Mouse (Mus musculus) embryonic fibroblast, embryonic 13.5 days (primary cell): ENCODE data around the gene Msi2. TPM values are rescaled to one million over a fixed set of nuclear protein-coding genes. Genes with fewer than 3 reads are reported as not detected.

Source experiments
- H3K27ac ChIP-seq: 2 replicates; pipeline ENCODE4 v1.5.1; 2012; ENCODE audit warnings: low read length, control low read depth, inconsistent platforms; ENCODE audit not compliant: insufficient read depth
- H3K4me1 ChIP-seq: 2 replicates; pipeline ENCODE4 v1.6.1; 2011; ENCODE audit warnings: low read length; ENCODE audit not compliant: control insufficient read depth, insufficient read depth
- H3K4me3 ChIP-seq: 2 replicates; pipeline ENCODE4 v1.5.1; 2011; ENCODE audit warnings: mild to moderate bottlenecking, control low read depth, low read length; ENCODE audit not compliant: insufficient read depth
- CTCF ChIP-seq: IDR thresholded peaks from 2 replicates; pipeline ENCODE4 v1.5.1; 2011; ENCODE audit warnings: mild to moderate bottlenecking, control low read depth, low read length, moderate library complexity, borderline replicate concordance; ENCODE audit not compliant: insufficient read depth
- POLR2A ChIP-seq: IDR thresholded peaks from 2 replicates; pipeline ENCODE4 v1.6.1; 2011; ENCODE audit warnings: low read depth, mild to moderate bottlenecking, control low read depth, low read length, moderate library complexity
- polyA plus RNA-seq: library from polyadenylated mRNA; stranded (reverse); fragments of >200 nt; gene quantifications from 2 replicates; pipeline ENCODE4 v1.2.4, GENCODE M21; 2011; ENCODE audit warnings: low read depth; ENCODE audit not compliant: missing spikeins, insufficient read length

Msi2 gene
- polyA plus RNA-seq, 1 experiment: 44.9 TPM

DNA sequence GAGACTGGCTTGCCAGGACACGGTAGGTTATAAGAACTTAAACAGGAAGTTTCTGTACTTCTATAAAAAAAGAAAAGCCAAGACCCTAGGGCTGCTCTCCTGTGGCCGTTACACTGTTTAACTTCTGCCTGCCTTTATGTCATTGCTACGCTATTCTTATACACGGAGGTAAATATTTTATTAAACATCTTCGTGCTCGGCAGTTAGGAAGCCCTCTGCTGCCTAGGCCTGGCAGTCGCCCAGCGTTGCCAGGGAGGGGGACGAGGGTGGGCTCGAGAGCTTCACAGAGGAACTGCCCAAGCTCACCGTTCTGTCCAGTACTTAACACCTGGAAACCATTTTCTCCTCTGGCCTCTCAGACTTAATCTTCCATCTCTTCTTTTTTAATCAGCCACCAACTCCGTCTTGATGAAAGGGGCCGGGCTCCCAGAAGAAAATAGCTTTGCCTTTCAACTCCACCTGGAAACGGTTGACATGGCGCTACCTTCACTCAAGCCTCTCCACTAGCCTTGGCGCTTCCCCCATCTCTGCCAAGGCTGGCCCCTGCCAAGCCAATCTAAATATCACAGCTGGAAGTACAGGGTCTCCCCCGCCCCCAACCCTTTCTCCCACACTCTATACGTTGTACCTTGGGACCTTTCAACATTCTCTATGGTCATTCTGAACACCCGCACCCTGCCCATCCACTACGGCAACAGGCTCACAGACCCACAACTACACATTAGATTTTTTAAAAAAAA, 9.6 kb upstream of the Msi2 start:
- Histone ChIP-seq H3K4me3 (no peak overlapping the region), H3K27ac (no peak overlapping the region), H3K4me1 (no peaks in the 10 kb centered on the region)
- TF ChIP-seq CTCF (no peak), POLR2A (no peak)

DNA sequence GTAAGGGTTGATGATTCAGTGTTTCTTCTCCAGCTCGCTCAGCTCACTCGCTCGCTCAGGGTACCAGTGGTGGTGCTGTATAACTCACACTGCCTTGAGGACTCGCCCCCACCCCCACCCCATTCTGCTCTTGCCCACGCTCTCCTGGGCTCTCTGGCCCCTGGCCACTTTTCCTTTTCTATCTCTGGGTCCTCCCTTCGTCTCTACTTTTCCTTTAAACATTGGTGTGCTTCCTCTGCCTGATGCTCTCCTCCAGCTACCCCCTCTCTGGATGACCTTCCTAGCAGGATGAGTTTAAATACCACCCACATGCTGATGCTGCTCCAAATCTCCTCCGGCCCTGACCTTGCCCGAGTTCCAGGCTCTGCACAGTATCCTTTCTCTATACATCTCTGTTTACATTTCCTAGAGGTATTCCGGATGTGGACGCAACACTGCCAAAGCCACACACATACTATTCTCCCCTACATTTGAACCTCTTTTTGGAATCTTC, 2.9 kb upstream of the Msi2 start:
- H3K4me3 ChIP-seq: no peak overlapping the region
- no peak for TF ChIP-seq POLR2A
- TF ChIP-seq CTCF: no peak

DNA sequence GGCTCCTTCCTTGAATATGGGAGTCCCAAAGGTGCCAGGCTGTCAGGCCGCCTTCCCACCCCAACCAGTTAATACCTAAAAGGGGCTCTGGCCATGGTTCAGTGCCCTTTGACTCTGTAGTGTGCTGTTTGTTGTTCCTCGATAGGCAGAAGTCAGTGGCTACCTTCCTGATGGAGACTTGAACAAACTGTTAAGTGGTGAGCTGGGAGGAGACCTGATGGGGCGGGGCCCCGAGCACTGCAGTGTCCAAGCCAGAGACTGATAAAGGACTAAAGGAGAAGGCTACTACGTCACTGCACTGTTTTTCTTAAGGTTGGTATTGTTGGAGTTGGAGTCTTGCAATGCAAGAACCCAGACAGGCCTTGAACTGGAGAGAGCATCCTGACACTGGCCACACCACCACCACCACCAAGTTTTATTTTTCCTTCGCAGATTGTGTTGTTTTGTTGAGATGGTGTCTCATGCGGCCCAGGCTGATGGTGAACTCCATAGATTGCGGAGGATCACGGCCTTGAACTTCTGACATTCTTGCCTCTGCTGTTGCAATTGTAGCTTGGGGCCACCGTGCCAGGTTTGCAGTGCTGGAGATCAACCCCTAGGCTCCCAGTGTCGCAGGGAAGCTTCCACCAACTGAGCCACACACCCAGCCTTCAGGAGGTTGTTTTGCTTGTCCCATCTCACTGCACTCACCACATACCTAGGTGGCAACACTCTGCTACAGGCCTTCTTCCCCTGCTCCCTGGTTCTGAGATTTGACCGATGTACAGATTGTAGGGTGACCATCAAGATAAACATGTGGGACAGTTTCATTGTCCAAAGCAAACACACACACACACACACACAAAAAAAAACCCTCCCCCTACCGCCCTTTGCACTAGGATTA, 2.2 kb upstream of the Msi2 start:
- Histone ChIP-seq H3K4me3 (no peak overlapping the region), H3K27ac (no peak overlapping the region), H3K4me1 (no peaks in the 10 kb centered on the region; the same call in 1 of the 2 replicates)
- TF ChIP-seq POLR2A (no peak), CTCF (no peak)

More for the DNA sequence above, 2.9 kb upstream of the Msi2 start:
- Histone ChIP-seq H3K4me1 (no peaks in the 10 kb centered on the region), H3K27ac (no peak overlapping the region)

DNA sequence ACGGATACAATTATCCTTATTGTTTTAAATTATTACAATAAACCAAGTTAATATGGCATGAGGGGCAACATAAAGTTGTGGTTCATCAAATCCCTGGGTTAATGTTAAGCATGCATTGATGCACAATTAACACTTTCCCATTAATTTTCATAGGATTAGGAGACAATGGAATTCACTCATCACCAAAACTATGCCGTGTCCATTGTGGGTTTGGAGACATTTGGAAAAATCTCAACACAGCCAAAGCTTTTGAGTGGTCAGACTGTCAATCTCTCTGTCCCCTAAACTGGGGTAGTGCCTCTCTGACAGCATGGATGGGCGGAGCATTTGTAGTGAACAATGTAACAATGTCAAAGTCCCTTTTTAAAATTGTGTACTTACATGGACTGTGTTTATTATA, 1.3 kb upstream of the Msi2 start:
- Histone ChIP-seq H3K4me1 (no peaks in the 10 kb centered on the region; the same call in 1 of the 2 replicates), H3K4me3 (no peak overlapping the region), H3K27ac (no peak overlapping the region)
- TF ChIP-seq CTCF: no peak

DNA sequence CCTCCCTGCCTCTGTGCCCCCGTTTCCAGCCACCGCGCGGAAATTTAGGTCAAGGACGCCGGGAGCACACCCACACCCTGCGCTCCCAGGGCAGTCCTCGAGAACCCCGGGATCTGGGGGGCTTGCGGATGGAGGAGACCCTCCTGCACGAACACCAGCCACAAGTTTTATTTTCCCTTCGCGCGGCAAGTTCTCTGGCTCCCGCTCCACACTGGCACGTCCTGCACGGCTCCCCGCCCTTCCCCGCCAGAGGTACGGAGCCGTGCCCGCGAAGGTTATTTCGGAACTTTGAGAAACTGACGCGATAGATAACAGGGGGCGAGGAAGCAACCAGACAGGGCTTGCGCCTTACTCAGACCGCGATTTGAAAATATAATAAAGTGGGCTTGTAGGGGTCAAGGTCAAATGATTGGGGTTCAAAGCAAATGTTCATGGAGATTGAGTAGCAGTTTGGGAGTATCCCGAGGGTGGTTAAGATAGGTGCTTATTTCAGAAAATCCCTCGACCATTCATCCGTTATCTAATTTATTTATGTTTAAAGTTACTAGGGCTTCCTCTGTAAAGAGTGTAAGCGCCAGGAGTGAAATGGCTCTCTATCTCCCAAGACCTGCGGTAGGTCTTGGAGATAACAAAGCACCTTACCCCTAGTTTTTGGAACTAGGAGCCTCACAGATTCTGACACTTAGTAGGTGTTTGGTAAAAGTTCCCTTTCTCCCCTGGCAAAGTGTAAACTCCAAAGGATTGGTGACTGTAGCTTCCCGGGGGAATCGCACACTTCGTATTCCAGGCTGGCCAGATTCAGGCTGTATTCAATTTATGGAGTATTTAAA, 668 bp upstream of the Msi2 start:
- H3K4me1 ChIP-seq: no peaks in the 10 kb centered on the region; the same call in 1 of the 2 replicates
- TF ChIP-seq CTCF (no peak), POLR2A (peak; percentile 36; the same call in 1 of the 2 replicates)
- peak overlapping the region; percentile 30; the same call in 1 of the 2 replicates for H3K27ac ChIP-seq
- peak overlapping the region; percentile 76 for H3K4me3 ChIP-seq

DNA sequence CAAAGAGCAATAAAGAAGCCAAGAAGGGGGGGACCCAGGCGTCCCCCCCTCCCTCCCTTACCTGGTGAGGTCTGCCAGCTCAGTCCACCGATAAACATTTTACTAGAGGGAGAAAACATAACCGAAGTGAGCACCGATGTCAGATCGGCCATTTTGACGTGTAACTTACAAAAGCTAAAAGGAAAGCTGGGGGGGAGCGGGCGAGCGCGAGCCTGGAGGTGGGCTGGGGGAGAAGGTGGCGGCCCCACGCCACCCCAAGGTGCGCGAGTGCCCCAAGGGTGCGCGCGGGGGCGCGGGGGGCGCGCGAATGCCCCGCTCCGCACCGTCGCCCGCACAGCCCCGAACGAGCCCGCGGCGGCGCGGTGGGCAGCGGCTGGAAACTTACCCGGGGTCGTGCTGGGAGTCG, 666 bp downstream of the Msi2 start:
- peak overlapping the region; percentile 87 for H3K4me3 ChIP-seq
- H3K4me1 ChIP-seq: no peaks in the 10 kb centered on the region; the same call in 1 of the 2 replicates
- TF ChIP-seq CTCF: no peak
- no peak overlapping the region for H3K27ac ChIP-seq

DNA sequence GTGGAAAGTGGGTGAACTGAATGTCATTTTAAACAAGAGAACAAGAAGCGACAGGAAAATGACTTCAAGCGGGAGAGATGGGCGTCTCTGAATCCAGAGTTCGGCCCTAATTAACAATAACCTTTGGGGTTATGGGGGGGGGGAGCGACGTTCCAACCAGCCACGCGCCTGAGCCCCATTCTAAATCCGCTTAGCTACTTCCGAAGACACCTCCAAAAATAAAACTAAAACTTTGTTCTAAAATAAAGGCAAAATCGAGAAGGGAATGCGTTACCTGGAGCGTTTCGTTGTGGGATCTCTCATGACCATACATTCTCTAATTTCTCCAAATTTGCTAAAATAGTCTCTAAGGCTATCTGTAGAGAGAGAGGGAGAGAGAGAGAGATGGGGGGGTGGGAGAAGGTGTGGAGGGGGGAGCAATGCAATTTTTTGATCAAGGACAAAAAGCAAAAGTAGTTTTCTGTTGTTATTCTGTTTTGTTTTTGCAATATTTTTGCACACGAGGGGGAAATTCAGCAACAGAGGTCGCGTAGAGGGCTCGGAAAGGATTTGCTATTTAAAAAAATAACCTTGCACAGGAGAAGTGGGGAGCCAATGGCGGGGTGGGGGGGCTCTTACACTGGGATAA, 1.2 kb downstream of the Msi2 start:
- Histone ChIP-seq H3K4me3 (peak overlapping the region; percentile 87), H3K4me1 (no peaks in the 10 kb centered on the region; the same call in 1 of the 2 replicates), H3K27ac (no peak overlapping the region)
- TF ChIP-seq CTCF: no peak
- TF ChIP-seq POLR2A: no peak

DNA sequence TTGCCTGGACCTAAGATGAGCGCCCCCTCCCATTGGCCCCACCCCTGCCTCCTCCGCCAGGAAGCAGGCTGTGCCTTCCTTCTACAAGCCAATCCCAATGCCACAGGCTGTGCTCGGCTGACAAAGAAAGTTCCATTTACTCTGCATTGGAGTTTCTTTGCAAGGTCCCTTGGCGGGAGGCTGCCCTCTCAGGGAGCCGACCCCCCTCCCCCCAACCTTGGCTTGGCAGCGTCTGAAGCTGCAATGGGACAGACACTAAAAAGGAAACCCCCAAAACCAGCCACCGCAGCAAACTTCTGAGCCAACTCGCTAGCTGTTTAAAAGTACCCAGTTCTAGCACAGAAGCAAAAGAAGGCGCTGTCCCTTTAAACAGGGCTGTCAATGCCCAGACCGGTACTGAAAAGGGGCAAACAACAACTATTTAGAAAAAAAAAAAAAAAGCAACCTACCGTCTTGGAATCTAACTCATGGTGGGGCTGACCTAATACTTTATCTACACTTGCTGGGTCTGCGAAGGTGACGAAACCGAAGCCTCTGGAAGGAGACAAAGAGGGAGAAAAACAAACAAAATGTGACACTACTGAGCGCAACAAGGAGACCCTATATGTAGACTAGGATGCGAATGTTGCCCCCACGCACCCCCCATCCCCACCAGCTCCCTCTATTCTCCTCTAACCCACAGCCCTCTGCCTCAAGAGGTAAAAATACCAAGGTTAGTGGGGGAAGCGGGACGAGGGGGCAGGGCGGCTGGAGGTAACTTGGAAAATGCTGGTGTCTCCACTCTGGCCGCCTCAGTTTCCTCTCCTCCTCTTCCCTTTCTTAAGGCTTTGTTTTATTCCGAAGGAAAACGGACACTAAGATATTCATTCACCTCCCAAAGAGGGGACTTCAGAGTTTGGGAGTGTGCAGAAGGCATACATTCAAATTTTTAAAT, 2.0 kb downstream of the Msi2 start:
- no peak for TF ChIP-seq CTCF
- H3K4me3 ChIP-seq: peak overlapping the region; percentile 87
- H3K27ac ChIP-seq: no peak overlapping the region
- H3K4me1 ChIP-seq: no peaks in the 10 kb centered on the region; the same call in 1 of the 2 replicates
